ENCODE assay signal across 22 mouse cellular contexts in genomic region chr5:140081084-140081483, GRCm38 (mm10).
DNase-seq lines count a peak whose midpoint lies in the region; ATAC-seq and TF ChIP-seq lines count a peak whose summit lies in the region.
"Had no signal": no experiment of that assay in that cellular context is flagged by ENCODE, and none has a peak within 500 bp of the region (broad histone marks: within the 10 kb centered on the region; RNA-seq: fewer than 3 reads in every experiment).

No protein-coding gene starts in this region.

- DNase-seq in hindbrain, embryonic 10.5 days (ENCODE audit: low spot score) = no peak
- no peak for DNase-seq in midbrain, embryonic 10.5 days (ENCODE audit: low spot score)
- no peak for DNase-seq in adrenal gland, adult 8-10 months
- DNase-seq in heart, adult 2 months = no peak
- DNase-seq: adrenal gland, postnatal 25 days; B cell, adult 2 months; cerebellum, adult 2 months; cerebellum, postnatal 10 days; gastrocnemius, postnatal 36 days; heart, adult 11 months; heart, postnatal 10 days; heart, postnatal 4 days had no signal

- intact Hi-C loops in heart, adult 2 months (cut with DNase I) = no loop called here

- H3K9ac ChIP-seq in hindbrain, embryonic 12.5 days = no peak overlapping the region
- no peak overlapping the region for H3K9ac ChIP-seq in midbrain, embryonic 13.5 days (replicated peaks)
- H3K9ac ChIP-seq in midbrain, embryonic 15.5 days = no peak overlapping the region
- H3K9ac ChIP-seq in stomach, embryonic 16.5 days (ENCODE audit: low read length) = no peak overlapping the region
- no peak overlapping the region for H3K9ac ChIP-seq in heart, adult 2 months (ENCODE audit: low read depth, low read length)
- H3K9ac ChIP-seq: embryonic facial prominence, embryonic 12.5 days; forebrain, embryonic 15.5 days had no signal

- no peaks in the 10 kb centered on the region for H3K9me3 ChIP-seq in hindbrain, embryonic 12.5 days (replicated peaks)
- no peaks in the 10 kb centered on the region for H3K9me3 ChIP-seq in hindbrain, embryonic 10.5 days
- no peaks in the 10 kb centered on the region for H3K9me3 ChIP-seq in midbrain, embryonic 13.5 days
- H3K9me3 ChIP-seq in midbrain, embryonic 10.5 days (replicated peaks) = no peaks in the 10 kb centered on the region
- no peaks in the 10 kb centered on the region for H3K9me3 ChIP-seq in midbrain, embryonic 15.5 days
- H3K9me3 ChIP-seq in stomach, embryonic 16.5 days (replicated peaks; ENCODE audit: control insufficient read depth, low read length) = no peaks in the 10 kb centered on the region
- H3K9me3 ChIP-seq: embryonic facial prominence, embryonic 12.5 days; forebrain, embryonic 15.5 days; G1E; heart, embryonic 10.5 days had no signal

- no peak overlapping the region for H3K4me3 ChIP-seq in hindbrain, embryonic 12.5 days
- no peak overlapping the region for H3K4me3 ChIP-seq in hindbrain, embryonic 10.5 days
- H3K4me3 ChIP-seq in midbrain, embryonic 13.5 days (replicated peaks) = no peak overlapping the region
- no peak overlapping the region for H3K4me3 ChIP-seq in midbrain, embryonic 10.5 days
- no peak overlapping the region for H3K4me3 ChIP-seq in midbrain, embryonic 15.5 days
- H3K4me3 ChIP-seq in stomach, embryonic 16.5 days (replicated peaks; ENCODE audit: low read length) = no peak overlapping the region
- no peak overlapping the region for H3K4me3 ChIP-seq in heart, adult 2 months
- H3K4me3 ChIP-seq: embryonic facial prominence, embryonic 12.5 days; forebrain, embryonic 15.5 days; heart, embryonic 10.5 days had no signal

- no peaks in the 10 kb centered on the region for H3K36me3 ChIP-seq in hindbrain, embryonic 12.5 days
- H3K36me3 ChIP-seq in hindbrain, embryonic 10.5 days = peaks cover 44% of the 10 kb centered on the region
- 0 out of 2 replicates have a peak, but pooled peaks cover 6% of the 10 kb centered on the region for H3K36me3 ChIP-seq in midbrain, embryonic 13.5 days
- H3K36me3 ChIP-seq in midbrain, embryonic 10.5 days = peaks cover 52% of the 10 kb centered on the region
- no peaks in the 10 kb centered on the region for H3K36me3 ChIP-seq in midbrain, embryonic 15.5 days (replicated peaks)
- no peaks in the 10 kb centered on the region for H3K36me3 ChIP-seq in stomach, embryonic 16.5 days (ENCODE audit: control insufficient read depth, insufficient read depth, low read length)
- no peaks in the 10 kb centered on the region for H3K36me3 ChIP-seq in heart, adult 2 months (ENCODE audit: control insufficient read depth, insufficient read depth, low read length)
- H3K36me3 ChIP-seq: forebrain, embryonic 15.5 days had no signal

- H3K4me1 ChIP-seq in hindbrain, embryonic 12.5 days = peaks cover 11% of the 10 kb centered on the region
- peaks cover 5% of the 10 kb centered on the region; the same call in 1 of the 2 replicates for H3K4me1 ChIP-seq in hindbrain, embryonic 10.5 days (replicated peaks)
- peaks cover 12% of the 10 kb centered on the region; the same call in 1 of the 2 replicates for H3K4me1 ChIP-seq in midbrain, embryonic 13.5 days (replicated peaks)
- H3K4me1 ChIP-seq in midbrain, embryonic 10.5 days = no peaks in the 10 kb centered on the region
- H3K4me1 ChIP-seq in midbrain, embryonic 15.5 days = peaks cover 5% of the 10 kb centered on the region
- peaks cover 7% of the 10 kb centered on the region for H3K4me1 ChIP-seq in stomach, embryonic 16.5 days (ENCODE audit: control insufficient read depth, insufficient read depth, low read length)
- H3K4me1 ChIP-seq in heart, adult 2 months (ENCODE audit: control insufficient read depth, insufficient read depth, low read length) = no peaks in the 10 kb centered on the region
- H3K4me1 ChIP-seq: embryonic facial prominence, embryonic 12.5 days had no signal

- no peak overlapping the region for H3K4me2 ChIP-seq in hindbrain, embryonic 12.5 days (replicated peaks)
- H3K4me2 ChIP-seq in midbrain, embryonic 13.5 days (replicated peaks) = no peak overlapping the region
- no peak overlapping the region for H3K4me2 ChIP-seq in midbrain, embryonic 15.5 days
- no peak overlapping the region for H3K4me2 ChIP-seq in stomach, embryonic 16.5 days (ENCODE audit: low read depth, low read length)
- H3K4me2 ChIP-seq: embryonic facial prominence, embryonic 12.5 days; forebrain, embryonic 15.5 days had no signal

- no peaks in the 10 kb centered on the region; the same call in 1 of the 2 replicates for H3K27me3 ChIP-seq in hindbrain, embryonic 12.5 days
- H3K27me3 ChIP-seq in hindbrain, embryonic 10.5 days (ENCODE audit: insufficient read depth, poor library complexity, severe bottlenecking) = no peaks in the 10 kb centered on the region
- H3K27me3 ChIP-seq in midbrain, embryonic 13.5 days = no peaks in the 10 kb centered on the region
- H3K27me3 ChIP-seq in midbrain, embryonic 10.5 days (ENCODE audit: low read depth, poor library complexity, severe bottlenecking) = no peaks in the 10 kb centered on the region
- no peaks in the 10 kb centered on the region for H3K27me3 ChIP-seq in midbrain, embryonic 15.5 days (replicated peaks)
- no peaks in the 10 kb centered on the region for H3K27me3 ChIP-seq in stomach, embryonic 16.5 days (ENCODE audit: control insufficient read depth, insufficient read depth, low read length)
- H3K27me3 ChIP-seq in heart, adult 2 months (ENCODE audit: control insufficient read depth, insufficient read depth, low read length) = no peaks in the 10 kb centered on the region
- H3K27me3 ChIP-seq: embryonic facial prominence, embryonic 12.5 days; forebrain, embryonic 15.5 days had no signal

- WGBS in hindbrain, embryonic 12.5 days = 66% methylated on average over 10 of the region's 10 CpGs
- 79% methylated on average over 10 of the region's 10 CpGs for WGBS in hindbrain, embryonic 10.5 days
- WGBS in midbrain, embryonic 13.5 days = 66% methylated on average over 10 of the region's 10 CpGs
- WGBS in midbrain, embryonic 10.5 days = 87% methylated on average over 10 of the region's 10 CpGs
- 53% methylated on average over 10 of the region's 10 CpGs for WGBS in midbrain, embryonic 15.5 days
- WGBS in stomach, embryonic 16.5 days = 77% methylated on average over 10 of the region's 10 CpGs
- WGBS in heart, adult 2 months = 86% methylated on average over 10 of the region's 10 CpGs

- no peak for ATAC-seq in hindbrain, embryonic 12.5 days (ENCODE audit: low FRiP score)
- no peak for ATAC-seq in midbrain, embryonic 13.5 days
- no peak for ATAC-seq in midbrain, embryonic 15.5 days (replicated peaks)
- no peak for ATAC-seq in stomach, embryonic 16.5 days (ENCODE audit: insufficient read depth, low FRiP score)
- ATAC-seq: CD4-positive, CD25-positive, alpha-beta regulatory T cell, adult 4 months; forebrain, embryonic 15.5 days; inflammation-experienced regulatory T-cells, adult 6 months had no signal

- no peak for TF ChIP-seq POLR2A in heart, adult 2 months (IDR thresholded peaks at IDR 0.05; ENCODE audit: insufficient read depth, low read depth, low read length)

- no peak for TF ChIP-seq EP300 in heart, adult 2 months (IDR thresholded peaks at IDR 0.05; ENCODE audit: insufficient read depth, low read depth, low read length)

- no peak for TF ChIP-seq CTCF in heart, adult 2 months (IDR thresholded peaks at IDR 0.05)

- no peaks in the 10 kb centered on the region for H3K79me2 ChIP-seq in heart, adult 2 months (replicated peaks; ENCODE audit: control insufficient read depth, insufficient read depth, low read length)

- peak overlapping the region; percentile 76 for H3K27ac ChIP-seq in hindbrain, embryonic 12.5 days
- H3K27ac ChIP-seq in hindbrain, embryonic 10.5 days = no peak overlapping the region
- peak overlapping the region; percentile 59 for H3K27ac ChIP-seq in midbrain, embryonic 13.5 days
- no peak overlapping the region for H3K27ac ChIP-seq in midbrain, embryonic 10.5 days (replicated peaks)
- peak overlapping the region; percentile 9; the same call in 1 of the 2 replicates for H3K27ac ChIP-seq in midbrain, embryonic 15.5 days
- H3K27ac ChIP-seq in stomach, embryonic 16.5 days (ENCODE audit: low read length) = 0 out of 2 replicates have a peak overlapping the region, but pooled peaks have one; percentile 17
- no peak overlapping the region for H3K27ac ChIP-seq in heart, adult 2 months
- H3K27ac ChIP-seq: embryonic facial prominence, embryonic 12.5 days; forebrain, embryonic 15.5 days; heart, embryonic 10.5 days had no signal

Comparison
In these comparisons a context has a peak if more than half of its experiments do, and no peak if none do; other contexts are left out.
1. H3K27ac ChIP-seq: peak in hindbrain, embryonic 12.5 days (single experiment), midbrain, embryonic 13.5 days (single experiment), midbrain, embryonic 15.5 days (single experiment) and stomach, embryonic 16.5 days (single experiment); none in hindbrain, embryonic 10.5 days (single experiment), midbrain, embryonic 10.5 days (single experiment) and heart, adult 2 months (single experiment).